Mouse (Mus musculus) lung, adult 2 months (tissue): Measurements from ENCODE around the gene Cnmd. TPM values are rescaled to one million over a fixed set of nuclear protein-coding genes. Genes with fewer than 3 reads are reported as not detected.

Source experiments
- DNase-seq: peaks from one replicate; pipeline ENCODE4 v3.0.0; 2022
- H3K4me1 ChIP-seq: fragments of 200-500 bp; 2 replicates; pipeline ENCODE4 v1.6.1; 2011; ENCODE audit warnings: low read length; ENCODE audit not compliant: control insufficient read depth, insufficient read depth
- H3K4me3 ChIP-seq: fragments of 200-500 bp; replicated peaks from 2 replicates; pipeline ENCODE3; 2011; ENCODE audit warnings: low read depth, mild to moderate bottlenecking, control low read depth, low read length; ENCODE audit errors: extremely low read depth
- CTCF ChIP-seq: fragments of 200-500 bp; IDR thresholded peaks from 2 replicates; pipeline ENCODE4 v1.5.1; 2011; ENCODE audit warnings: mild to moderate bottlenecking, low read length, control low read depth; ENCODE audit not compliant: insufficient read depth
- POLR2A ChIP-seq: fragments of 200-500 bp; IDR thresholded peaks from 2 replicates; pipeline ENCODE4 v1.6.1; 2011; ENCODE audit warnings: low read depth, mild to moderate bottlenecking, control low read depth, low read length, borderline replicate concordance; ENCODE audit errors: extremely low read depth
- WGBS: fragments of 180-500 bp; shearing (Covaris S2); methylation state at CpG from one replicate; pipeline ENCODE4 v1.1.7; 2018; 5-methylcytosine and 5-hydroxymethylcytosine counted together
- polyA plus RNA-seq: library from polyadenylated mRNA; depleted of rRNA; stranded (reverse); fragments of >200 nt; gene quantifications from 2 replicates; pipeline ENCODE4 v1.2.3, GENCODE M21; 2012

The Cnmd gene
- polyA plus RNA-seq, 1 experiment, result 0.30 TPM

DNA sequence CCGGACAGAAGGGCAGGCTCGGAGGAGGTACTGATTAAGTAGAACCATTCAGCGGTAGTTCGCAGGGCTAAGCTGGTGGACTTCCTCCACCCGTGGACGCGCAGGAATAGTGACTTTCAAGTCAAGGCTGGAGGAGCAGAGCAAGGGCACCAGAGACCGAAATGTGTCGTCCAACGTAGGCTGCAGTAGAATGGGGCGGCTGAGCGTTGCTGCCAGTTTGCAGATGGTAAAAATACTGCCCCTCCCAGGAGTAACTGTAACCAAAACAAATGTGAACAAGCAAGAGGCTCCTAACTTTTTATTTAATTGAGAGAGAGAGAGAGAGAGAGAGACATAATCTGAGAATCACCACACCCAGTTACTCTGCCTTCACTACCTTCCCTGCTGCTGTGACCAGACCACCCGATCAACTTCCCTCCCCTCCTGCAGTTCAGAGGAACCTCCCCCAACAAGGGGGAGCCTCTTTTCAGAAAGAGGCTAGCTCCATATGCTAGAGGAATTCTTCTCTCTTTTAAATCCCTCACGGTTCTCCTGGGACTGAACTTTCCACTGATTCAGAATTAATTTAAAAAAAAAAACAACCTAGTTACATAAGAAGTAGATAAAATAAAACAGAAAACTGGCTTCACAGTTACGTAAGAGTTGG is 15.3 kb upstream of the Cnmd start:
- Histone ChIP-seq H3K4me1 (no peaks in the 10 kb centered on the region), H3K4me3 (peak overlapping the region; percentile 38)
- TF ChIP-seq CTCF (no peak), POLR2A (no peak)
- DNase-seq, result no peak
- 48% methylated on average over 15 of the region's 15 CpGs for WGBS

DNA sequence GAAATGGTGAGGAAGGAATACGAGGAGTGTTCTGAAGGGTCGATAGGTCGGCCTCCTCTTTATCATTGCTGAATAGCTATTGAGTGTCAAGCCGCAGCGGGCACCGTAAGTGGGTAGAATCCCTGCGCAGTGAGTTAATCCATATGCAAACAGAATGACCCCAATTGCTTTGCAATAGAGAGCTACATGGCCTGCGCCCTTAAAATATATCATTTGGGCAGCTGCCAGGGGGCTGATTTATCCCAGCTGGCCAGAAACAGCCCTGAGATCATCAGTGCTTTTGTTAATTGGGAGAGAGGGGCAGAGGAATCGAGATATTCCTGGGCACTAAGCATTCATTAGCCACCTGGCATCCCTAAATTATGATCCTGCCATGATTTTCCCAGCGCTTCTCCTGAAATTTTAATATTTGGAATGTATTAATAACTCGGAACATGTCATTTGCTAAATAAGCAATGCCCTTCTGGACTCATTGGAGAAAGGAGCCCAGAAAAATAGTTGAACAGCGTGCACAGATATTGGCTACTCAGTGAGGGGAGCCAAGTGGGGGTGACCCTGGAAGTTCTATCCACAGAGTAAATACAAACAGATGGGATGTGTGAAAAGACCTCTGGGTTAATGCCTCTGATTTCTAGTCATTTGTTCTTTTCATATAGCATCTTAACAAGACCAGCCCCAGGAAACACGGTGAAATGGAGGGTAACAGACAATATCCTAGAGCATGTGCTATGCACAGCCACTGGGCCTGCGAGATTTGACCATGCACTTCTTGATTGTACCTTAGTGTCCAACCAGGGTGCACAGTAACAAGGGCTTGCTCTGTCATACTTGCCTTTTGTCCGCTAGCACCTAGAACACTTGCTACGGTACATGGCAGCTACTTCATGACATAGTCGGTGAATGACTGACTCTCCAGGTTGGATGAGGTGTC is 11.4 kb upstream of the Cnmd start:
- Histone ChIP-seq H3K4me3 (no peak overlapping the region), H3K4me1 (no peaks in the 10 kb centered on the region)
- TF ChIP-seq CTCF, result no peak
- no peak for TF ChIP-seq POLR2A
- DNase-seq, result no peak
- 70% methylated on average over 17 of the region's 17 CpGs for WGBS

- no peak for TF ChIP-seq CTCF
- no peak for TF ChIP-seq POLR2A
- no peak for DNase-seq
- WGBS, result 89% methylated on average over 5 of the region's 5 CpGs
- Histone ChIP-seq H3K4me3 (no peak overlapping the region), H3K4me1 (no peaks in the 10 kb centered on the region)
Observed at GRCm38 (mm10) chr14:79672567-79672966, 10.6 kb upstream of the Cnmd start.

DNA sequence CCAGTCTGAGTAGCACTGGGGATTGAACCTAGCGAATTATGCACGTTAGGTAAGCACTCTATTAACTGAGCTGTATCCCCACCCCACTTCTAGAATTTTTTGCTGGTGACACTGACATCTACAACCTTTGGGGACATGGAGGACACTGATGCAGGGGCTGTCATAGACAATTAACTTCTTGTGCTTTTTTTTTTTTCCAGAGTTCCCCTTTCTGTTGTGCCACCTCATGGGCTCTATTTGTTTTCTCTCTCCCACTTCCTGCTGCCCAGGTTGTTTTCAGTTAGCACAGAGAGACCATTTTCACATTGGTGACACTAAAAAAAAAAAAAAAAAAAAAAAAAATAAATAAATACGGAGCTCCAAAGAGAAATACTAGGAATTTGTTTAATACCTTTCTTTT is 9.0 kb upstream of the Cnmd start:
- no peak overlapping the region for H3K4me3 ChIP-seq
- TF ChIP-seq CTCF (no peak), POLR2A (no peak)
- no peaks in the 10 kb centered on the region for H3K4me1 ChIP-seq
- WGBS, result 79% methylated on average over 3 of the region's 3 CpGs
- no peak for DNase-seq

DNA sequence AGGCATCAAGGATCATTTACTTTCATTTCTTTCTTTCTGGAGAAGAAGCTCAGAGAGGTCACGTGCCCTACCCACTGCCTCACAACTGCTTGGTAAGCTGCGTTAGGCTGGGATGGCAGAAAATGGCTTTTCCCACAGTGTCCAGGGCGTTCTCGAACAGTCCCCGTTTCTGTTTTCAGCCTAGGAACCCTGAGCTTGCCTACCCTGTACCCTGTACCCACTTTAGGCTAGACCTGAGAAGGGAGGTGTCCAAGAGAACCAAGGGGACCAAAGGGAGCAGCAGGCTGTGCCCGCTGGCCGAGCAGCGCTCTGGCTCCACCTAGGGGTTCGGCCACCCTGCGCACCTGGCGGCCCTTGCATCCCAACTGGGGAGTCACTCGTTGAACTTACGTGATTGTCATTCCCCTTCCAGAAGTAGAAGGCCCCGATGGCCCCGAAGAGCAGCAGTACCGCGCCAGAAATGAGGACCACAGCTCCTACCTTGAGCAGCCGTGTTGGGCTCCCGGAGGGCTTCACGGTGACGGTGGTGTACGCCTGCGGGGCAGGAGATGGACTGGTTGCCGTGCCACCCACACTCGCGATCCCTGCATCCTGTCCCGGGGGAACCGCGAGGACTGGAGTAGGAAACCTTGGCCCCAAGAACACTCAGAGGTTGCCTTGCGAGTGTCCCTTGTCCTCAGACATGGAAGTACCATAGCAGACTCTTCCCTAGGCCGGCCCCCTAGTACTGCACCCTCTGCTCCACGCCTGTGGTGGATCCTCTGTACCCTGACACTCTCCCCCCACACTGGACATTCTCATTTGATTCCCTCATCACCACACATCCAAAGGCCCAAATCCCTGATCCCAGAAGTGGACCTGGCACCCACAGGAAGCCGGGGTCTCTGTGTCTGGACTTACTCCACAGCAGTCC is 709 bp downstream of the Cnmd start:
- DNase-seq, result peak; percentile 81

DNA sequence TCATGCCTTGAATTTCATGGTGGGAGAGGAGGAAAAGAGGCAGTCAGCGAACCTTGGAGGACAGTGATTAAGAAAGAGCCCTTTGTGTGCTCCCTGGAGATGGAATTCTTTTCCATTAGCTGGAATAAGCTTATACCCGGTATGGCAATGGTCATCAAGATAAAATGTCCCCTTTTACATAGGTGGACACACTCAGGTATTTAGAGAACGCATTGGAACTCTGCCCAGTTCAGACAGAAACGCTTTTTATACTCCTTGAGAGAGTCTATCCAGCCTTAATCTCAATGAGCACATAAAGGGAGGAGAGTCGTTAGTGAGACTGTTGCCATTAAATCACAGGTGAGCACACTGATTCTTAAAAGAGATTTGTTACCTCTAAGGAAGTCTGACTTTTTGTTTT is 1.5 kb downstream of the Cnmd start:
- 54% methylated on average over 5 of the region's 5 CpGs for WGBS
- TF ChIP-seq POLR2A (no peak), CTCF (no peak)
- H3K4me3 ChIP-seq, result no peak overlapping the region
- no peak for DNase-seq
- no peaks in the 10 kb centered on the region for H3K4me1 ChIP-seq

More for the DNA sequence above, 709 bp downstream of the Cnmd start:
- WGBS, result 16% methylated on average over 33 of the region's 33 CpGs
- no peak for TF ChIP-seq POLR2A
- TF ChIP-seq CTCF, result peak; percentile 73
- Histone ChIP-seq H3K4me3 (peak overlapping the region; percentile 11), H3K4me1 (no peaks in the 10 kb centered on the region)

DNA sequence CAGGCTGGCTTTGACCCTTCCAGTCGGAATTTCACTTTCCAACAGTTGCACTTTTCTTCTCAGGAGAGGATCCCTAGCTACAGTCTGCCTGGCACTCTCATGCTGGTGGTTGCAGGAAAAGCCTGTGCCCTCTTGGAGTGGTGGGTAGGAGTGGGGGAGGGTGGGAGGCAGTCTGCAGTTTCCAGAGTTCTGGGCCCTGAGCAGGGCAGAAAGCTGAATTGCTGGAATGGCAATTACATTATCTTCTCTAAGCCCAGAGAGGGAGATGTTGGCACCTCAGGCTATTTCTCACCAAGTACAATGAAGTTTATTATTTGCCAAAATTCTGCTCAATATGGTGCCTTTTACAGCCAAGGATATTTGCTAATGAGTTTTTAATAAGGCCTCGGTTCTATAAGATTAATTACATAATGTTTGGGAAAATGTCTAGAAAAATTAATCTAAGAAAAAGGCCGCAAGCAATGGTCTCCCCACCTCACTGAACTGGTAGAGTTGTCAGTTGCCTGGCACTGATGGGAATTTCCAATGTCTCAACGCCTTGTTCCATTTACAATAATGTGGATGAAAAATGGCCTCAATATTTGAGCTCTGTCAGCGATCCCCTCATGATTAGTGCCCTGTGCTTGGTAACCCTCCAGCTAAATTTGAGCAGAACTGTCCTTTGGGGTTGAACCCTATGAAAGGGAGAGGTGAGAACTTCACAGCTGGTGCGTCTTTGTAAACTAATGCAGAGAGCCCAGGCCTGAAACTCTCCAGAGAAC is 3.0 kb downstream of the Cnmd start:
- WGBS, result 81% methylated on average over 6 of the region's 6 CpGs
- H3K4me1 ChIP-seq, result no peaks in the 10 kb centered on the region
- no peak for DNase-seq
- H3K4me3 ChIP-seq, result no peak overlapping the region
- TF ChIP-seq POLR2A (no peak), CTCF (no peak)

DNA sequence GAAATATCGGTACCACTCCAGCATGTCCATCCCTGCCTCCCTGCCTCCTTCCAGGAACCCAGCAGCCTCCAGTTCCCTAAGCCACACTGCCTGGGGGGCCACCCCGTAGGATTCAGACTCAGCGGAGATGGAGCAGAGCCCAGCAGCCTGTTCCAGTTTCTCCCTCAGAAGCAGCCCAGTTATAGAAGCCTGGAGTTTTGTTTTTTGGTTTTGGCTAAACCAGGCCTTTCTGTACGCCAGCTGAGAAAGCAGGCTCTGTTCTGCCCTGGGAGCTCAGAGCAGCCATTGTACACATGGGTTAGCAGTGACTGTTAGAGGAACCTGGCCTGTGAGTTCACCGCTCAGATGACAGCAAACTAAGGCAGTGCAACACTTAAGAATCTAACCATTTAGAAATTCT is 3.7 kb downstream of the Cnmd start:
- H3K4me1 ChIP-seq, result no peaks in the 10 kb centered on the region
- TF ChIP-seq CTCF, result no peak
- TF ChIP-seq POLR2A, result no peak
- 83% methylated on average over 5 of the region's 5 CpGs for WGBS
- DNase-seq, result no peak
- no peak overlapping the region for H3K4me3 ChIP-seq
